Mouse (Mus musculus): ENCODE data around the gene Henmt1.

GRCm38 (mm10) chr3:108983989-108984388 is 44.3 kb downstream of the Henmt1 start:
- TF ChIP-seq CTCF (IDR thresholded peaks at IDR 0.05; ENCODE audit: low read depth), result no peak
- no peak for TF ChIP-seq EP300 (IDR thresholded peaks at IDR 0.05; ENCODE audit: low read depth)
